Mouse (Mus musculus) lung, adult 2 months (tissue): ENCODE data around the gene Nr3c2.

Experiments
- CTCF ChIP-seq: fragments of 200-500 bp; IDR thresholded peaks from 2 replicates; pipeline ENCODE4 v1.5.1; 2011; ENCODE audit warnings: mild to moderate bottlenecking, low read length, control low read depth; ENCODE audit not compliant: insufficient read depth
- POLR2A ChIP-seq: fragments of 200-500 bp; IDR thresholded peaks from 2 replicates; pipeline ENCODE4 v1.6.1; 2011; ENCODE audit warnings: low read depth, mild to moderate bottlenecking, control low read depth, low read length, borderline replicate concordance; ENCODE audit errors: extremely low read depth

- TF ChIP-seq CTCF (no peak), POLR2A (no peak)
These were observed 85.6 kb downstream of the Nr3c2 start for GRCm38 (mm10) chr8:76984851-76985250.
